Mouse (Mus musculus) frontal cortex, postnatal 25 days (tissue): ENCODE measurements around the gene Alg9.

ENCODE experiments used
- DNase-seq, 2 experiments: peaks; one replicate each; pipeline ENCODE4 v3.0.0; 2022; ENCODE audit warnings: low spot score in 2 of 2

The Alg9 gene

GRCm38 (mm10) chr9:50774991-50775612, at the start of gene Alg9, which contains the start of gene 1110032A03Rik:
Alg9 (plus strand) TSS chr9:50775019.
1110032A03Rik (minus strand) TSS chr9:50775520.
- DNase-seq: peak; percentile 84 to 85

- DNase-seq: no peak
These were observed 48.8 kb upstream of the Alg9 start for GRCm38 (mm10) chr9:50725921-50726590.

GRCm38 (mm10) chr9:50727171-50727924, 47.5 kb upstream of the Alg9 start:
- peak; percentile 42 to 58 for DNase-seq

- DNase-seq: peak; percentile 54 to 77
These were observed 46.7 kb upstream of the Alg9 start for GRCm38 (mm10) chr9:50727925-50728651.

- no peak for DNase-seq
These were observed 45.2 kb upstream of the Alg9 start for GRCm38 (mm10) chr9:50729600-50729999.

- no peak for DNase-seq
These were observed 42.3 kb upstream of the Alg9 start for GRCm38 (mm10) chr9:50732560-50732959.

GRCm38 (mm10) chr9:50734989-50735388, 39.8 kb upstream of the Alg9 start:
- DNase-seq: no peak

- DNase-seq: peak; percentile 77 to 87
These were observed 35.6 kb upstream of the Alg9 start, which contains the start of gene Dixdc1 for GRCm38 (mm10) chr9:50738914-50739870. Dixdc1 (minus strand) TSS chr9:50739517.

- DNase-seq: no peak
These were observed 33.7 kb upstream of the Alg9 start for GRCm38 (mm10) chr9:50740867-50741784.

GRCm38 (mm10) chr9:50742261-50742660, 32.6 kb upstream of the Alg9 start:
- DNase-seq: no peak

GRCm38 (mm10) chr9:50742744-50743143, 32.1 kb upstream of the Alg9 start:
- DNase-seq: no peak

GRCm38 (mm10) chr9:50745806-50746205, 29.0 kb upstream of the Alg9 start:
- no peak for DNase-seq

- DNase-seq: no peak
These were observed 28.6 kb upstream of the Alg9 start, which contains the start of gene 2310030G06Rik for GRCm38 (mm10) chr9:50746214-50746677. 2310030G06Rik (minus strand) TSS chr9:50746536.

- no peak for DNase-seq
These were observed 24.1 kb upstream of the Alg9 start for GRCm38 (mm10) chr9:50750706-50751105.

- DNase-seq: no peak
These were observed 23.5 kb upstream of the Alg9 start, which contains the start of gene Cryab for GRCm38 (mm10) chr9:50751323-50751722. Cryab (plus strand) TSS chr9:50751325.

GRCm38 (mm10) chr9:50752054-50752602, 22.7 kb upstream of the Alg9 start, which contains the start of gene Hspb2:
Hspb2 (minus strand) TSS chr9:50752354.
- no peak for DNase-seq

- DNase-seq: peak in 1 of 2 experiments; percentile 56
These were observed 21.8 kb upstream of the Alg9 start for GRCm38 (mm10) chr9:50752784-50753615.

- DNase-seq: no peak
These were observed 20.9 kb upstream of the Alg9 start for GRCm38 (mm10) chr9:50753947-50754346.
